Mouse (Mus musculus) layer of hippocampus, postnatal 14 days (tissue): ENCODE measurements around the gene Srek1. TPM values are rescaled to one million over a fixed set of nuclear protein-coding genes. Genes with fewer than 3 reads are reported as not detected.

Experiments
- DNase-seq, 2 experiments: peaks; one replicate each; pipeline ENCODE4 v3.0.0; 2021 to 2022; ENCODE audit warnings: low spot score in 2 of 2, mixed read lengths in 1 of 2
- long read RNA-seq, 2 experiments: library from polyadenylated mRNA; stranded (forward); transcript quantifications; one replicate each; pipeline ENCODE4 v2.0.0; 2021
- total RNA-seq, 2 experiments: library from RNA; stranded (reverse); gene quantifications; 2 replicates each; pipeline ENCODE4 v1.2.3; 2021

Gene Srek1
- total RNA-seq = 10 to 100 TPM; 78.8 to 99.9 TPM
- long read RNA-seq, experiment 1, transcript Srek1-201 (12 exons, 3,934 nt) = major isoform, 16 of 32 reads
- long read RNA-seq, experiment 1, partial matches to known transcripts = 4 of 32 reads
- long read RNA-seq, experiment 1, other reads (novel, unspliced or antisense) = 11 of 32 reads
- long read RNA-seq, experiment 2, transcript Srek1-201 (12 exons, 3,934 nt) = major isoform, 15 of 32 reads
- long read RNA-seq, experiment 2, partial matches to known transcripts = 4 of 32 reads
- long read RNA-seq, experiment 2, other reads (novel, unspliced or antisense) = 13 of 32 reads

- DNase-seq = peak; percentile 95 to 97
These were observed at the start of gene Srek1 for GRCm38 (mm10) chr13:103774119-103774757. TSS of gene Srek1 (minus strand) at chr13:103774608.

DNA sequence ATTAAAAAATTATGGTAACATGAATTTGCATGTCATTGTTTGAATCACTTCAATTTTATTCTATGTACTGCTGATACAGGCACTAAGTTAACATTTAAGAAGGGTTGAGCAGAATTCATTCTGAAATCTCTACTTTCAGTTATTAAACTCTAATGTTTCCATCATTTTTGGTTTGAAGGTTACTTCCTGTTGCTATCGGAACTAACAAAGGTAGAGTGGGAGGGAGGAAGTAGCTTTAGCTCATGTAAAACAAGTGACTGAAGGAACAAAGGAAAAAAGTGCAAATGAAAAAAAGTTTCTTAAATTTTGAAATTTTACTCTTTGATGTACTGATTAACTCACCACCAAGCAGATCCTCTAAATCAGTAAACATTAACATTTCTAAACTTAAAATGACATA, 47.9 kb upstream of the Srek1 start:
- no peak for DNase-seq

DNA sequence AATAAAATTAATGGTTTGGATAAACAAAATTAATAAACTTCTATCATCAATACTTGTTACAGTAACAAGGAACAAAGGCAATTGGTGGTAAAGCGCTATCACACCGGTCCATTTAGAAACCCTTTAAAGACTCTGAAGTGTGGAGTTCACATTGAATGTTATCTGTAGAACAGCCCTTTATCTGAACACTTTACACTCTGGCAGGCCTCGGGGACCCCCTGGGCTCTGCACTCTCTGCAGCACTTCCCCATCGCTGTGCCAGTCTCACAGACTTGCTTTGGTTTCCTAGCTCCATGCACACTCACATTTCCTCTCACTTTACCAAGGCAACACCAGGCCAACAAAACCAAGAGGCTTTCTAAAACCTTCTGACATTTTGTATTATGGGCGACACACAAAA, 45.0 kb upstream of the Srek1 start:
- DNase-seq = no peak

DNA sequence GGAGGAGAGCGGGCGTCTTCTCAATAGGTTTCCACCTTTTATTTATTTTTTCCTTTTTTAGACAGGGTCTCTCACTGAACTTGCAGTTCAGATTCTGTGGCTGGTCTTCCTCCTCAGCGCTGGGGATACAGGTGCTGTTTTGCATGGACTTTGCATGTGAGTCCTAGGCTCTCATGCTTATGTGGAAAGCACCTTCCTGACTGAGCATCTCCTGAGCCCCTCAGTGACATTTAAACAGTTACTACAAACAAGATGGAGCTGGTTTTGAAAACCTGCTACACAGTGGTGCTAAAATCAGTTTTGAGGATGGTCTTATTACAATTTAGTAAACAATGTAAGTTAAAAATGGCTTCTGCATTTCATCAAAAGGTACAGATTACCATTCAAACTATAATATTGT, 43.5 kb upstream of the Srek1 start:
- DNase-seq = no peak

DNA sequence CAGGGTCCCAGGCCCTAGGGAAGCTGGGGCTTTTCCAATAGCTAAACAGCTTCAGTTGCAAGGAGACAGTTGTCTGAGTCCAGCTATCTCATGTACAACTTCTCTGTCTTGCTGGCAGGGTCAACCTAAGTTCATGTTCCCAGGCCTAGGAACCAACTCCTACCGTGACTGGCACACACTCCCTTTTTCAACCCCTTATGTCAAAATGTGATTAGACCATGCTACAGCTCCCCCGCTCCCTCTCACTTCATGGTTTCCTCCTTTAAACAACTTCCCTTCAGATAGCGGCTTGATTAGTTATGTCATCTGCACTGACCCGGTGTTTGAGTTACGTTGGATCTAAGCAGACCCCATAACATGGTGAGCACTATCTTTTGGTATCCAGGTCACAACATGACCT, 33.1 kb upstream of the Srek1 start:
- no peak for DNase-seq

DNA sequence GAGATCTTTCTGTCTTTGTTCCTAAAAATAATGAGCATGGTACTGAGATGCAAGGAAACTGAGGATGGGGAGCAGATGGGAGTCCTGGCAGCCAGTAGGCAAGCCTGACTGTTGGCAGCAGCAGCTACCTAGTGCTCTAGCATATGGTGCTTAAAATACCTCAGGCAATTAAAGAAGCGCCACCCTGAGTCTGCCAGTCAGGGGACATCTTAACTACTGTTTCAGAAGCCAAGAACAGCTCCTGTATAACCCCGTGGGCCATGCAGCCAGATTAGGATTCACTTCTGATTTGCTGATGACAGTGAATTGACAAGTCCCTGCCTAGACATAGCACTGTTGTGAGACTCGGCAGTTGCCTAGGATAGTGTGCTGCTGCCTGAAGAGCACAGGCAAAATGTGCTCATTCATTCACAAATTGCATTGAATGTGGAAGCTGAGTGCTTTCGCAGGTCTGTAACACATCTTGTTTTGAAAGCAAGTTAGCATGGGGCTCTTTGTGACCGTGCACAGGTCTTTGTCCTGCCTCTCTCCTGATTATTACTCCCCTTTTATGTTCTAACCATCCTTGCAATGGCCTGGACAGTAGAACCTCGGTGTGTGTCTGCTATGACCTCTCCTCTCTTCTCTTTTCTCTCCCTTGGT, 31.9 kb upstream of the Srek1 start:
- DNase-seq = peak; percentile 40 to 78

DNA sequence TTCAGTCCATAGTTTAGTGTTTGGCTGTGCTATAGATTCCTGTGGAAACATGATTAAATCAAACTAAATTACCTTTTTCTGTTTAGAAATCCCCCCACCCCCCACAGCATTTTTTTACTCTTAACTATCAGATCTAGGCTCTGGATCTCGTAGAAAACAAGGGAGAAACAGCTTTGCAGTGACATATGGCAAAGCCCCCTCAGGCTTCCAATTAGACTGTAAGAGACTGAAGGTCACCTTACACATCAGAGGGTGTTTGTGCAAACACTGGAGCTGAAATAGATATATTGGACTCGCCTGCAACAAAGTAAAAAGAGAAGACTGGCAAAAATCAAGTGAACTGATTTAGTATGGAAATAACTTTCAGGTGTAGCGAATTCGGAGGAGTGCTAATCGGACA, 29.3 kb upstream of the Srek1 start:
- no peak for DNase-seq

GRCm38 (mm10) chr13:103801021-103801420, 26.6 kb upstream of the Srek1 start:
- DNase-seq = no peak

GRCm38 (mm10) chr13:103794688-103795543, 20.5 kb upstream of the Srek1 start:
- DNase-seq = peak; percentile 16 to 17

GRCm38 (mm10) chr13:103779922-103780585, 5.6 kb upstream of the Srek1 start:
- DNase-seq = peak; percentile 17 to 54

DNA sequence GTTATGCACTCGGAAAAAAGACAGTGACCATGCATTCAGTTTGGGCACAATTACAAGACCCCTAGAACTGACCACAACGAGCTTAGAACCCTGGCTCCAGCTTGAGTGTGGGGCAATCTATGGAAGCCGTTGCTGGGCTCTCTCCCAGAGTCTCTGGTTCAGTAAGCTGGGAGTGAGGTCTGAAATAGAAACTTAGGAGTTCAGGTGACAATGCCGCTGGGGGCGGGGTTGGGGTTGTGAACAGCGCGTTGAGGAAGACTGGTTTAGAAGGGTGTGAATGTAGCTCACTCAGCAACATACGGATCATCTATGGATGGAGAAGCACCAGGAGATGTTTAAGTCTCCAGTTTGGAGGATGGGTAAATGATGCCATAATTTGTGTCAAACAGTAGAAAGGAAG, 2.7 kb upstream of the Srek1 start:
- DNase-seq = no peak

DNA sequence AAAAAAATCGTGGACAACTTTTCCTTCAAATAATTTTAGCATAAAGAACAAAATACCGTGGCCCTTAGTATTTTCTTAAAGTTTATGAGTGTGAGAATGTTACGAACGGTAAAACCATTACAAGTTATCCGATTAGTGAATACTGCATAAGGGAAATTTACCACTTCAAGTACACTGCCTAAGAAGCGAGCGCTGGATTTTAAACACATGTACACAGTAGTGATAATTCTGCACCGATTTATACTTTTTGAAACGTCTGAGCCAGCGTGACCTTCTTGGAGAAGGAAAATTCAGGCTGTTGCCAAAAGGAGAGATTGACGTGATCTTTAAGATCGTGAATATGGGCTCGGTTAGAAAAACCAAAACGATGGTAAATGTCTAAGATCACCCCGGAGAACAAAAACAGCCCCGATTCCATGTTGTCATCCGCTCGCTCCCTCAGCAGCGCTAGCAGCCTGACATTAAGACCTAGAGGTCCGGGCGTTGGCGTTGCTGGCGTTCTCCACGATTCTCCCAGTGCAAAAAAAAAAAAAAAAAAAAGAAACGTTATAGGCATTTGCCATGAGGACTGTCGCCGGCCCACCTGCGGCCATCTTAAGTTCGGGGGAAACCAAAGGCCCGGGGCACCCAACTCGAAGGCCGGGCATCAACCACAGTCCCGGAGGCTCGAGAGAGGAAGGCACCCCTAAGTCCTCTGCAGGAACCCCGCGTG, 845 bp downstream of the Srek1 start:
- no peak for DNase-seq

DNA sequence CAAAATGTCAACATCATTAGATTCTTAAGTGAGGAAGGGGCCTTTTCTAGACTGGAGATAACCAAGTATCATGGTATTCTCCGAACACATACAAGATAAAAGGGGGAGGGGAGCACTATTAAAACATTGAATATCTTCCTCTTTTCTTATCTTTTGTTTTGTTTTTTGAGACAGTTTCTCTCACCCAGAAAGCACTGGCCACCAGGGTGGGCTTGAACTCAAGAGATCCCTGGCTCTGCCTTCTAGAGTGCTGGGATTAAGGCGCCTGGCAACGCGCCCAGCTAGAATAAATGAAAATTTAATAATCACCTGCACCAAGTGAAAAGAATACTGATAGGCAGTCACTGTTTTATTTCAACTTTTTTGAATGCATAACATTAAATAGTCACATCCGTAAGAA, 1.5 kb downstream of the Srek1 start:
- DNase-seq = no peak

DNA sequence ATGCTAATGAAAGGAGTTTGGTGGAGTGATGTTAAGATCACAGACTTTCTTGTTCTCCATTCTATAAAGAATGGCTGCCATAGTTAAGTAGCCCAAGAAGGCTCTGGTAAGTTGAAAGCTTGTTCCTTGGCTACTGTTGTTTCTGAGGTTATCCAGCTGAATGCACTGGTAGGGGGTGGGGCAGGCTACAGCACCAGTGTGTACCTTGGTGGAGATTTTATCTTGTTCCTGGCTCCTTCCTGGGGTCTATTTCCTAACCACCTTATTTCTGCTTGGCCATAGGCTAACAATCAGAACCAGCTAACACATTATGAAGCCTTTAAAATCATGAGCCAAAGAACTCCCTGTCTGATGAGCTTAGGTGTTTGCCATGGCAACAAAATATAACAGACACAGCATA, 3.6 kb downstream of the Srek1 start:
- DNase-seq = no peak

DNA sequence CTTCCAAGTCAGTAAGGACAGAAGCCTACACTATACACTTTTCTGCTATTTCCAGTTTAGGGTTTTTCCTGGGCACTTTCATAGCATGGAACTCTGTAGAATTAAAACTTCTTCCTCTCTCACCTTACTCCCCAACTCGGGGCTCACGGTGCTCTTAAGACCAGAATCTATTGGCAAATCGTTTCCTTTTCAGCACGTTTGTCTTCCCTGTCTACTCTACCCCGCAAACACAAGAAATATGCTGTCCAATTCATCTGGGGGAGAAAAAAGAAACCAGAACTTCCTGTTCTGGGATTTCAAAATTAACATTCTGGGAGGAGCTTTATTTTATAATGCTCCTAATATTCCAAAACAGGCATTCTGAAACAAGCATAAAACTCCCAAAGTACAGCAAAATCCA, 6.5 kb downstream of the Srek1 start:
- no peak for DNase-seq

GRCm38 (mm10) chr13:103763640-103764039, 10.8 kb downstream of the Srek1 start:
- no peak for DNase-seq

GRCm38 (mm10) chr13:103761971-103762370, 12.4 kb downstream of the Srek1 start:
- no peak for DNase-seq

DNA sequence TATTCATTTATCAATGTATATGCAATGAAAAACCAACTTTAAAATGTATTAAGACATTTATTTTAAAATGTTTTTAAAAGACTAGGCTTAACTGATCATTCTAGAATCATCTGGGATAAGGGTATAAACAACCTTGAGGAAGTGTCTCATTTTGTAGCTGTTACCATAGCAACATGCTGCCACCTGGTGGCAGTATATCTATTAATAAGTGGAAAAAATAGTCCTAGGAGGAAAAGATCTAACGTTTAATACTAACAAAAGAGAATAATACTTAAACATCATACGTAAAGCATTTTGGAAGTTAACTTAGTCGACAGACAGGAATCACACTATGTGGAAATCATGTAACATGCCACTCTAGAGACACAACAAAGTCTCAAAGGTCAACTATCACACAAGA, 23.0 kb downstream of the Srek1 start:
- peak in 1 of 2 experiments; percentile 54 for DNase-seq

GRCm38 (mm10) chr13:103745688-103746087, 28.7 kb downstream of the Srek1 start:
- peak in 1 of 2 experiments; percentile 56 for DNase-seq

DNA sequence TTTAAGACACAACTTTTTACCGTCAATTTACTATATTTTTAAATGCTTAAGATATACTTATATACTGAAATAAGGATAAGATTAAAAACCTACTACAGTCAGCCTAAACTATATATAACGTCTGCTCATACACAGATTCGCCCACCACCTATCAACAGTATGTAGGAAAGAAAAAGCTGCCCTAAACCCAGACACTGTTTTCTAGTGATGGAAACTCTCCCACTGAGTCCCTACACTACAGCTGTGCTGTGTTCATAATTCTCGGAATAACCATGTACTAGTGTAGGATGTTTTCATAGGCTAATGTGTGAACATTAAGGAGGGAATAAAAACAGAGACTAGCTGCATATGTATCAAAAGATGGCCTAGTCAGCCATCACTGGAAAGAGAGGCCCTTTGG, 29.2 kb downstream of the Srek1 start:
- no peak for DNase-seq
